In the genomic region with DNA sequence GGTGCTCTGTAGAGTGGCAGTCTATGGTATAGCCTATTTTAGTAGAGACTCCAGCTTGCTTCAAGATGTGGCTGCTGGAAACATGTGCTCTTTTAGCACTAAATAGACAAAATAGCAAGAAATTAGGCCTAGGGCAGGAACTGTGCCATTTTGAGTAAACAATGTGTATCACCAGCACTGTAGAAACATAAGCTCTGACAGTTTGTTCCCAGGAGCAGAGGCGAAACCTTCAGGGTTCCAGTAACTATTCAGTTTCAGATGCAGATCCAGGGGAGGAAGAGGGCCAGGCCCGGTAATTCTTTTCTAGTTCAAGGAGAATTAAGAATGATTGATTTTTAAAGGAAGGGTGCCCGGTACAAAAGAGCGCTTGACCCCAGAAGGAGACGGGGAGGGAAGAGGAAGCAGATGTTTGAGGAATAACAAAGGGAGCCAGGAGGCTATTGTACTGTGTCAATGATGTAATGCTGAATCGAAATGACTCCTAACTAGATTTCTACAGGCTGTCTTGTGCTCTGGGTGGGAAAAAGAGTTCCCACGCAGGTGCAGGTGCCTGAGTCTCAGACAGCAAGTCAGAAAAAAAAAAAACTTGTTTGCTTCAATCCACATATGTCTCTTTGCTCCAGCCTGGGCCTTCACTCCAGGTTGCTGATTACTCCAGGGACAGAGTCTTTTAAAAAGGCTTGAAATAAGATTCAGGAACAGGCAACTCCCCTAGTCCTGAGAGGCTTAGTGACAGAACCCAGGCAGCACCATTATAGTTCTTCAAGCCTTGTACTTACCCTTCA, we compare ENCODE assay signal across 12 mouse cellular contexts. TPM values are rescaled to one million over a fixed set of nuclear protein-coding genes. Genes with fewer than 3 reads are reported as not detected.
DNase-seq lines count a peak whose midpoint lies in the region; ATAC-seq and TF ChIP-seq lines count a peak whose summit lies in the region.
"Had no signal": no experiment of that assay in that cellular context is flagged by ENCODE, and none has a peak within 500 bp of the region (broad histone marks: within the 10 kb centered on the region; RNA-seq: fewer than 3 reads in every experiment).

No protein-coding gene starts in this region.

- no peak for TF ChIP-seq POLR2A in cerebellum, adult 2 months (IDR thresholded peaks at IDR 0.05; ENCODE audit: borderline replicate concordance, insufficient read depth, low read length)

- no peak overlapping the region for H3K9ac ChIP-seq in heart, embryonic 16.5 days (ENCODE audit: low read length)
- H3K9ac ChIP-seq: embryonic facial prominence, embryonic 15.5 days; liver, embryonic 13.5 days had no signal

- H3K27me3 ChIP-seq in heart, embryonic 16.5 days (ENCODE audit: control insufficient read depth, insufficient read depth, low read length), result no peaks in the 10 kb centered on the region
- no peaks in the 10 kb centered on the region for H3K27me3 ChIP-seq in heart, embryonic 10.5 days (ENCODE audit: insufficient read depth, poor library complexity, severe bottlenecking)
- no peaks in the 10 kb centered on the region for H3K27me3 ChIP-seq in cerebellum, adult 2 months (ENCODE audit: control insufficient read depth, insufficient read depth, low read length)
- H3K27me3 ChIP-seq: embryonic facial prominence, embryonic 15.5 days; liver, embryonic 13.5 days had no signal

- H3K4me2 ChIP-seq in heart, embryonic 16.5 days (ENCODE audit: low read depth, low read length), result no peak overlapping the region
- H3K4me2 ChIP-seq: embryonic facial prominence, embryonic 15.5 days; liver, embryonic 13.5 days had no signal

- intact Hi-C loops in heart, postnatal 10 days (cut with DNase I), result no loop called here

- no peaks in the 10 kb centered on the region for H3K36me3 ChIP-seq in heart, embryonic 16.5 days (ENCODE audit: control insufficient read depth, insufficient read depth)
- no peaks in the 10 kb centered on the region for H3K36me3 ChIP-seq in heart, embryonic 10.5 days
- H3K36me3 ChIP-seq: embryonic facial prominence, embryonic 15.5 days; liver, embryonic 13.5 days had no signal

- DNase-seq in heart, embryonic 10.5 days (ENCODE audit: low spot score), result no peak
- peak; percentile 90 for DNase-seq in ZHBTc4 (ENCODE audit: low read depth, low spot score)
- peak; percentile 9 to 19 for DNase-seq in heart, postnatal 10 days
- DNase-seq in mesoderm, embryonic 11.5 days (ENCODE audit: low read depth, low spot score), result peak; percentile 45
- DNase-seq in cerebellum, adult 2 months, result no peak
- DNase-seq in layer of hippocampus, adult 9-10 months (ENCODE audit: low spot score), result no peak
- no peak for DNase-seq in cerebellum, adult 9-10 months
- DNase-seq: adrenal gland, adult 8-10 months; liver, embryonic 13.5 days had no signal

- TF ChIP-seq CTCF in cerebellum, adult 2 months (IDR thresholded peaks at IDR 0.05; ENCODE audit: borderline replicate concordance, insufficient read depth, low read depth, low read length), result no peak

- no peaks in the 10 kb centered on the region for H3K4me1 ChIP-seq in heart, embryonic 16.5 days (ENCODE audit: control insufficient read depth, insufficient read depth, low read length)
- no peaks in the 10 kb centered on the region for H3K4me1 ChIP-seq in heart, embryonic 10.5 days
- H3K4me1 ChIP-seq in cerebellum, adult 2 months (ENCODE audit: control insufficient read depth, insufficient read depth, low read length), result no peaks in the 10 kb centered on the region
- H3K4me1 ChIP-seq: embryonic facial prominence, embryonic 15.5 days; liver, embryonic 13.5 days had no signal

- ATAC-seq in heart, embryonic 16.5 days (replicated peaks; ENCODE audit: extremely low read depth, insufficient read depth, low FRiP score), result peak; percentile 60; the same call in 1 of the 2 replicates

- 53% methylated on average over 7 of the region's 7 CpGs for WGBS in heart, embryonic 16.5 days
- 49% methylated on average over 7 of the region's 7 CpGs for WGBS in heart, embryonic 10.5 days
- 32% methylated on average over 7 of the region's 7 CpGs for WGBS in cerebellum, adult 2 months

- H3K27ac ChIP-seq in heart, embryonic 16.5 days (ENCODE audit: low read length), result peak overlapping the region; percentile 66
- H3K27ac ChIP-seq in heart, embryonic 10.5 days, result no peak overlapping the region
- no peak overlapping the region for H3K27ac ChIP-seq in cerebellum, adult 2 months (ENCODE audit: insufficient read depth, low read length)
- H3K27ac ChIP-seq: embryonic facial prominence, embryonic 15.5 days; liver, embryonic 13.5 days had no signal

- H3K9me3 ChIP-seq in heart, embryonic 16.5 days (replicated peaks; ENCODE audit: control insufficient read depth, low read length), result no peaks in the 10 kb centered on the region
- no peaks in the 10 kb centered on the region for H3K9me3 ChIP-seq in heart, embryonic 10.5 days
- H3K9me3 ChIP-seq: embryonic facial prominence, embryonic 15.5 days; liver, embryonic 13.5 days had no signal

- H3K4me3 ChIP-seq in heart, embryonic 16.5 days (ENCODE audit: low read length), result no peak overlapping the region
- no peak overlapping the region for H3K4me3 ChIP-seq in heart, embryonic 10.5 days
- H3K4me3 ChIP-seq in cerebellum, adult 2 months (replicated peaks; ENCODE audit: insufficient read depth, low read depth, low read length), result no peak overlapping the region
- H3K4me3 ChIP-seq: embryonic facial prominence, embryonic 15.5 days; liver, embryonic 13.5 days had no signal

RNA-seq across cellular contexts. Expression of a gene that starts 57.4 kb away (rescaled TPM):
- polyA plus RNA-seq in heart, embryonic 16.5 days (2015; fragmentation: Nextera tagmentation; extraction: Ambion mirVana), result not detected in 2 replicates
- not detected in 2 replicates for polyA plus RNA-seq in heart, embryonic 10.5 days (2016; fragmentation: Nextera tagmentation; extraction: Ambion mirVana)
- total RNA-seq in heart, postnatal 10 days (2021), result not detected
- 0.06 TPM in 1 of 2 replicates, not detected in the other for polyA plus RNA-seq in cerebellum, adult 2 months (2012; rRNA removed)
- total RNA-seq: adrenal gland, adult 8-10 months; hematopoietic stem cell, adult 5-6 weeks had no signal
- polyA plus RNA-seq: embryonic facial prominence, embryonic 15.5 days; liver, embryonic 13.5 days had no signal

Comparison
In these comparisons a context has a peak if more than half of its experiments do, and no peak if none do; other contexts are left out.
1. DNase-seq: peak in ZHBTc4 (single experiment), heart, postnatal 10 days (2 of 2) and mesoderm, embryonic 11.5 days (single experiment); none in heart, embryonic 10.5 days (single experiment), cerebellum, adult 2 months (0 of 2), layer of hippocampus, adult 9-10 months (single experiment) and cerebellum, adult 9-10 months (single experiment).